ENCODE assay signal across 8 mouse cellular contexts in the genomic region with DNA sequence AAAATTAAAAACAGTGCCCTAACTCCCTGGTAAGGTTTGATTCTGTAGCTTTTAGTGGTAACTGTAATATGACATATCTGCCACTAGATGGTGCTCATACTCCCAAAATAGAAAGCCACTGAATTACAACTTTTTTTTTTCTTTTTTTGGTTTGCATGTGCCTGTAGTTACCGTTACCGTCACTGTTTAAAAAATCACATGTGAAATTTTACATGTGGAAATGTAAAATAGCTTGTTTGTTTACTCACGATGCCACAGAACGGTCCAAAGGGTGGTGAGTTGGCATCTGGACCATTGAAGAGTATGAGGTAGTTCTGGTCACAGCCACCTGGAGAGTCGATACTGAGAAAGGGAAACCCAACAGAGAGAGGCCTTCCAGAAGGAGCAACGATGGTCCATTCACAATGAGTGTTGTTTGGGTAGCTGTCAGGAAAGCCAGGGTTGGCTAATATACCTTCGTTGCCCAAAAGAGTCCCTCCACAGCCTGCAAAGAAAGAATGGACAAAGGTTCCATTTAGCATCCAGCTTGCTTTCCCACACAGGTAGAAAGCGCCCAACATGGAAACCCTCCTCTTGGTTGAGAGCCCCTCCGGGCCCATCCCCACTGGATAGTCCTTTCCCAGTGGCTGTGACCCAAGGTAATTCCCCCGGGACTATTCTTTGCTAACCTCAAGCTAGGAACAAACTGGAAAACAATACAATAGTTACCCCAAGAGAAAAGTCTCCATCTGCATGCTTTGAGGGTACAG. TPM values are rescaled to one million over a fixed set of nuclear protein-coding genes. Genes with fewer than 3 reads are reported as not detected.
A peak's percentile ranks its signal among the peaks of the same experiment; 100 is the strongest.
DNase-seq lines count a peak whose midpoint lies in the region; ATAC-seq and TF ChIP-seq lines count a peak whose summit lies in the region.

No protein-coding gene starts in this region.

- no peaks in the 10 kb centered on the region for H3K4me1 ChIP-seq in embryonic facial prominence, embryonic 11.5 days (ENCODE audit: control insufficient read depth, insufficient read depth, low read length)
- no peaks in the 10 kb centered on the region for H3K4me1 ChIP-seq in embryonic facial prominence, embryonic 10.5 days
- H3K4me1 ChIP-seq in testis, adult 2 months (ENCODE audit: control insufficient read depth, insufficient read depth, low read length) = peaks cover 9% of the 10 kb centered on the region
- H3K4me1 ChIP-seq in hindbrain, embryonic 13.5 days (replicated peaks) = no peaks in the 10 kb centered on the region

- TF ChIP-seq CTCF in testis, adult 2 months (IDR thresholded peaks at IDR 0.05; ENCODE audit: control insufficient read depth, insufficient read depth, insufficient replicate concordance, low read depth, low read length) = peak; percentile 24; the same call in 1 of the 2 replicates

- H3K4me3 ChIP-seq in embryonic facial prominence, embryonic 11.5 days (ENCODE audit: low read depth, low read length) = no peak overlapping the region
- no peak overlapping the region for H3K4me3 ChIP-seq in embryonic facial prominence, embryonic 10.5 days
- H3K4me3 ChIP-seq in testis, adult 2 months (ENCODE audit: control insufficient read depth, low read depth, low read length) = no peak overlapping the region
- H3K4me3 ChIP-seq in hindbrain, embryonic 13.5 days = no peak overlapping the region

- no peaks in the 10 kb centered on the region for H3K9me3 ChIP-seq in embryonic facial prominence, embryonic 11.5 days (replicated peaks; ENCODE audit: control insufficient read depth, low read length)
- H3K9me3 ChIP-seq in embryonic facial prominence, embryonic 10.5 days = no peaks in the 10 kb centered on the region
- H3K9me3 ChIP-seq in hindbrain, embryonic 13.5 days = no peaks in the 10 kb centered on the region

- no peak overlapping the region for H3K4me2 ChIP-seq in embryonic facial prominence, embryonic 11.5 days (ENCODE audit: low read depth, low read length)
- no peak overlapping the region for H3K4me2 ChIP-seq in hindbrain, embryonic 13.5 days

- intact Hi-C loops in left cerebral cortex, postnatal 4 days (cut with DNase I) = no loop called here

- WGBS in embryonic facial prominence, embryonic 11.5 days = 58% methylated on average over 10 of the region's 10 CpGs
- WGBS in embryonic facial prominence, embryonic 10.5 days = 62% methylated on average over 10 of the region's 10 CpGs
- WGBS in hindbrain, embryonic 13.5 days = 55% methylated on average over 10 of the region's 10 CpGs

- TF ChIP-seq POLR2A in testis, adult 2 months (IDR thresholded peaks at IDR 0.05; ENCODE audit: control insufficient read depth, low read depth, low read length) = no peak

- no peak overlapping the region for H3K27ac ChIP-seq in embryonic facial prominence, embryonic 11.5 days (replicated peaks; ENCODE audit: low read depth, low read length)
- no peak overlapping the region for H3K27ac ChIP-seq in embryonic facial prominence, embryonic 10.5 days (replicated peaks)
- no peak overlapping the region for H3K27ac ChIP-seq in testis, adult 2 months (ENCODE audit: control insufficient read depth, insufficient read depth, low read depth, low read length)
- H3K27ac ChIP-seq in hindbrain, embryonic 13.5 days = no peak overlapping the region

- H3K27me3 ChIP-seq in embryonic facial prominence, embryonic 11.5 days (ENCODE audit: control insufficient read depth, insufficient read depth, low read length) = no peaks in the 10 kb centered on the region
- H3K27me3 ChIP-seq in embryonic facial prominence, embryonic 10.5 days (replicated peaks; ENCODE audit: low read depth, poor library complexity, severe bottlenecking) = no peaks in the 10 kb centered on the region
- H3K27me3 ChIP-seq in testis, adult 2 months (ENCODE audit: control insufficient read depth, insufficient read depth, low read length) = no peaks in the 10 kb centered on the region
- H3K27me3 ChIP-seq in hindbrain, embryonic 13.5 days = no peaks in the 10 kb centered on the region

- no peak overlapping the region for H3K9ac ChIP-seq in embryonic facial prominence, embryonic 11.5 days (replicated peaks; ENCODE audit: low read length)
- H3K9ac ChIP-seq in hindbrain, embryonic 13.5 days = no peak overlapping the region

- H3K36me3 ChIP-seq in embryonic facial prominence, embryonic 11.5 days (replicated peaks; ENCODE audit: control insufficient read depth, insufficient read depth, low read depth, low read length) = no peaks in the 10 kb centered on the region
- H3K36me3 ChIP-seq in embryonic facial prominence, embryonic 10.5 days (replicated peaks) = no peaks in the 10 kb centered on the region
- H3K36me3 ChIP-seq in testis, adult 2 months (ENCODE audit: control insufficient read depth, insufficient read depth, low read length) = no peaks in the 10 kb centered on the region
- H3K36me3 ChIP-seq in hindbrain, embryonic 13.5 days = no peaks in the 10 kb centered on the region

- peak; percentile 69 for DNase-seq in embryonic facial prominence, embryonic 11.5 days (ENCODE audit: low spot score)
- no peak for DNase-seq in embryonic facial prominence, embryonic 10.5 days (ENCODE audit: low spot score)
- DNase-seq in testis, postnatal 14 days (ENCODE audit: low spot score) = no peak
- peak; percentile 76 for DNase-seq in retina, embryonic 14.5 days (ENCODE audit: low spot score)
- no peak for DNase-seq in frontal cortex, postnatal 25 days (ENCODE audit: low spot score in 2 of 2)
- DNase-seq in left cerebral cortex, postnatal 4 days = no peak

- ATAC-seq in embryonic facial prominence, embryonic 11.5 days (replicated peaks; ENCODE audit: insufficient number of reproducible peaks, low FRiP score, low TSS enrichment, low read depth) = no peak
- peak; percentile 44 for ATAC-seq in hindbrain, embryonic 13.5 days (ENCODE audit: low FRiP score)

RNA-seq across cellular contexts. Expression of a gene that starts 7.1 kb away (rescaled TPM):
- 105 and 107 TPM in 2 replicates for polyA plus RNA-seq in embryonic facial prominence, embryonic 11.5 days (2014; fragmentation: Nextera tagmentation; extraction: Ambion mirVana)
- polyA plus RNA-seq in embryonic facial prominence, embryonic 10.5 days (2016; fragmentation: Nextera tagmentation; extraction: Ambion mirVana) = 70.2 and 80.1 TPM in 2 replicates
- 9.1 and 11.7 TPM in 2 replicates for polyA plus RNA-seq in testis, adult 2 months (2012; rRNA removed)
- polyA plus RNA-seq in hindbrain, embryonic 13.5 days (2015; fragmentation: Nextera tagmentation; extraction: Ambion mirVana) = 66.9 and 68.4 TPM in 2 replicates
- 10 to 100 TPM; 50.6 to 51.9 TPM for total RNA-seq in left cerebral cortex, postnatal 4 days (2021)

Comparison
In these comparisons a context has a peak if more than half of its experiments do, and no peak if none do; other contexts are left out.
1. DNase-seq: peak in embryonic facial prominence, embryonic 11.5 days (single experiment) and retina, embryonic 14.5 days (single experiment); none in embryonic facial prominence, embryonic 10.5 days (single experiment), testis, postnatal 14 days (single experiment), frontal cortex, postnatal 25 days (0 of 2) and left cerebral cortex, postnatal 4 days (single experiment).